Mouse (Mus musculus): ENCODE measurements around the gene Vkorc1. TPM values are rescaled to one million over a fixed set of nuclear protein-coding genes. Genes with fewer than 3 reads are reported as not detected.

Gene Vkorc1
- polyA plus RNA-seq, 1 experiment from 2014 or later = 48.6 TPM

- Histone ChIP-seq H3K36me3 (ENCODE audit: control insufficient read depth, insufficient read depth, low read length) (peaks cover 3% of the 10 kb centered on the region; the same call in 1 of the 2 replicates), H3K9me3 (ENCODE audit: control insufficient read depth, low read length) (no peaks in the 10 kb centered on the region), H3K4me1 (ENCODE audit: control insufficient read depth, insufficient read depth, low read length) (no peaks in the 10 kb centered on the region), H3K27ac (ENCODE audit: low read depth, low read length) (no peak overlapping the region), H3K9ac (ENCODE audit: low read length) (no peak overlapping the region), H3K27me3 (ENCODE audit: control insufficient read depth, insufficient read depth, low read length) (no peaks in the 10 kb centered on the region), H3K4me3 (ENCODE audit: low read depth, low read length) (no peak overlapping the region), H3K4me2 (no peak overlapping the region)
- no peak for ATAC-seq (ENCODE audit: low FRiP score)
- no peak for DNase-seq (ENCODE audit: low spot score, missing footprints)
- 86% methylated on average over 6 of the region's 6 CpGs for WGBS
Measured at GRCm38 (mm10) chr7:127922451-127923275, 27.2 kb upstream of the Vkorc1 start.

- Histone ChIP-seq H3K9ac (ENCODE audit: low read length) (no peak overlapping the region), H3K9me3 (ENCODE audit: control insufficient read depth, low read length) (no peaks in the 10 kb centered on the region), H3K4me3 (ENCODE audit: low read depth, low read length) (no peak overlapping the region), H3K27me3 (ENCODE audit: control insufficient read depth, insufficient read depth, low read length) (no peaks in the 10 kb centered on the region), H3K36me3 (ENCODE audit: control insufficient read depth, insufficient read depth, low read length) (peaks cover 3% of the 10 kb centered on the region; the same call in 1 of the 2 replicates), H3K4me2 (no peak overlapping the region), H3K4me1 (ENCODE audit: control insufficient read depth, insufficient read depth, low read length) (no peaks in the 10 kb centered on the region), H3K27ac (ENCODE audit: low read depth, low read length) (no peak overlapping the region)
- 62% methylated on average over 7 of the region's 8 CpGs for WGBS
- DNase-seq (ENCODE audit: low spot score, missing footprints) = no peak
- ATAC-seq (ENCODE audit: low FRiP score) = no peak
Measured at GRCm38 (mm10) chr7:127921516-127921915, 26.1 kb upstream of the Vkorc1 start.

- DNase-seq (ENCODE audit: low spot score, missing footprints) (no peak), ATAC-seq (ENCODE audit: low FRiP score) (no peak)
- Histone ChIP-seq H3K4me3 (ENCODE audit: low read depth, low read length) (no peak overlapping the region), H3K27me3 (ENCODE audit: control insufficient read depth, insufficient read depth, low read length) (no peaks in the 10 kb centered on the region), H3K4me2 (no peak overlapping the region), H3K9ac (ENCODE audit: low read length) (no peak overlapping the region), H3K27ac (ENCODE audit: low read depth, low read length) (no peak overlapping the region), H3K4me1 (ENCODE audit: control insufficient read depth, insufficient read depth, low read length) (no peaks in the 10 kb centered on the region), H3K36me3 (ENCODE audit: control insufficient read depth, insufficient read depth, low read length) (peaks cover 5% of the 10 kb centered on the region), H3K9me3 (ENCODE audit: control insufficient read depth, low read length) (no peaks in the 10 kb centered on the region)
- 72% methylated on average over 7 of the region's 7 CpGs for WGBS
Measured at GRCm38 (mm10) chr7:127919290-127919689, 23.9 kb upstream of the Vkorc1 start.

- Histone ChIP-seq H3K9me3 (ENCODE audit: control insufficient read depth, low read length) (no peaks in the 10 kb centered on the region), H3K4me2 (no peak overlapping the region), H3K4me1 (ENCODE audit: control insufficient read depth, insufficient read depth, low read length) (peaks cover under 1% of the 10 kb centered on the region), H3K4me3 (ENCODE audit: low read depth, low read length) (no peak overlapping the region), H3K27me3 (ENCODE audit: control insufficient read depth, insufficient read depth, low read length) (no peaks in the 10 kb centered on the region), H3K36me3 (ENCODE audit: control insufficient read depth, insufficient read depth, low read length) (peaks cover 5% of the 10 kb centered on the region; the same call in 1 of the 2 replicates), H3K9ac (ENCODE audit: low read length) (no peak overlapping the region), H3K27ac (ENCODE audit: low read depth, low read length) (no peak overlapping the region)
- DNase-seq (ENCODE audit: low spot score, missing footprints) = peak; percentile 88
- ATAC-seq (ENCODE audit: low FRiP score) = no peak
- WGBS = 64% methylated on average over 3 of the region's 3 CpGs
Measured at GRCm38 (mm10) chr7:127918203-127918602, 22.8 kb upstream of the Vkorc1 start.

GRCm38 (mm10) chr7:127915293-127915692, 19.9 kb upstream of the Vkorc1 start:
- Histone ChIP-seq H3K4me1 (ENCODE audit: control insufficient read depth, insufficient read depth, low read length) (peaks cover 6% of the 10 kb centered on the region), H3K36me3 (ENCODE audit: control insufficient read depth, insufficient read depth, low read length) (peaks cover 5% of the 10 kb centered on the region; the same call in 1 of the 2 replicates), H3K27ac (ENCODE audit: low read depth, low read length) (no peak overlapping the region), H3K27me3 (ENCODE audit: control insufficient read depth, insufficient read depth, low read length) (no peaks in the 10 kb centered on the region), H3K9ac (ENCODE audit: low read length) (no peak overlapping the region), H3K4me3 (ENCODE audit: low read depth, low read length) (no peak overlapping the region), H3K4me2 (no peak overlapping the region), H3K9me3 (ENCODE audit: control insufficient read depth, low read length) (no peaks in the 10 kb centered on the region)
- no peak for ATAC-seq (ENCODE audit: low FRiP score)
- WGBS = 89% methylated on average over 12 of the region's 12 CpGs
- DNase-seq (ENCODE audit: low spot score, missing footprints) = no peak

GRCm38 (mm10) chr7:127912938-127913337, 17.5 kb upstream of the Vkorc1 start:
- H3K9me3 ChIP-seq (ENCODE audit: control insufficient read depth, low read length) = no peaks in the 10 kb centered on the region
- WGBS = 35% methylated on average over 4 of the region's 4 CpGs
- no peak overlapping the region for H3K27ac ChIP-seq (ENCODE audit: low read depth, low read length)
- H3K9ac ChIP-seq (ENCODE audit: low read length) = peak overlapping the region; percentile 83
- H3K4me1 ChIP-seq (ENCODE audit: control insufficient read depth, insufficient read depth, low read length) = peaks cover 6% of the 10 kb centered on the region
- H3K36me3 ChIP-seq (ENCODE audit: control insufficient read depth, insufficient read depth, low read length) = peaks cover 9% of the 10 kb centered on the region
- H3K4me3 ChIP-seq (ENCODE audit: low read depth, low read length) = peak overlapping the region; percentile 97
- ATAC-seq (ENCODE audit: low FRiP score) (no peak), DNase-seq (ENCODE audit: low spot score, missing footprints) (no peak)
- peak overlapping the region; percentile 75 for H3K4me2 ChIP-seq
- no peaks in the 10 kb centered on the region for H3K27me3 ChIP-seq (ENCODE audit: control insufficient read depth, insufficient read depth, low read length)

GRCm38 (mm10) chr7:127912190-127912871, 16.9 kb upstream of the Vkorc1 start, which contains the start of gene Kat8:
Kat8 (plus strand) TSS chr7:127912516.
- Histone ChIP-seq H3K27ac (ENCODE audit: low read depth, low read length) (peak within 1 kb of the TSS; percentile 54), H3K36me3 (ENCODE audit: control insufficient read depth, insufficient read depth, low read length) (peaks cover 11% of the 10 kb centered on the region), H3K4me3 (ENCODE audit: low read depth, low read length) (peak within 1 kb of the TSS; percentile 97), H3K27me3 (ENCODE audit: control insufficient read depth, insufficient read depth, low read length) (no peaks in the 10 kb centered on the region), H3K9me3 (ENCODE audit: control insufficient read depth, low read length) (no peaks in the 10 kb centered on the region), H3K4me2 (peak within 1 kb of the TSS; percentile 75), H3K4me1 (ENCODE audit: control insufficient read depth, insufficient read depth, low read length) (peaks cover 6% of the 10 kb centered on the region), H3K9ac (ENCODE audit: low read length) (peak within 1 kb of the TSS; percentile 83)
- WGBS = under 1% methylated on average over 40 of the region's 40 CpGs
- DNase-seq (ENCODE audit: low spot score, missing footprints) = peak; percentile 98
- peak; percentile 93 for ATAC-seq (ENCODE audit: low FRiP score)

GRCm38 (mm10) chr7:127908656-127909055, 13.2 kb upstream of the Vkorc1 start:
- H3K4me1 ChIP-seq (ENCODE audit: control insufficient read depth, insufficient read depth, low read length) = peaks cover 11% of the 10 kb centered on the region
- no peak overlapping the region for H3K27ac ChIP-seq (ENCODE audit: low read depth, low read length)
- H3K27me3 ChIP-seq (ENCODE audit: control insufficient read depth, insufficient read depth, low read length) = no peaks in the 10 kb centered on the region
- no peaks in the 10 kb centered on the region for H3K9me3 ChIP-seq (ENCODE audit: control insufficient read depth, low read length)
- H3K9ac ChIP-seq (ENCODE audit: low read length) = no peak overlapping the region
- peaks cover 12% of the 10 kb centered on the region; the same call in 1 of the 2 replicates for H3K36me3 ChIP-seq (ENCODE audit: control insufficient read depth, insufficient read depth, low read length)
- no peak overlapping the region for H3K4me2 ChIP-seq
- H3K4me3 ChIP-seq (ENCODE audit: low read depth, low read length) = no peak overlapping the region
- WGBS = 90% methylated on average over 4 of the region's 4 CpGs
- no peak for ATAC-seq (ENCODE audit: low FRiP score)
- no peak for DNase-seq (ENCODE audit: low spot score, missing footprints)

GRCm38 (mm10) chr7:127907939-127908338, 12.5 kb upstream of the Vkorc1 start:
- H3K4me1 ChIP-seq (ENCODE audit: control insufficient read depth, insufficient read depth, low read length) = peaks cover 8% of the 10 kb centered on the region
- H3K27me3 ChIP-seq (ENCODE audit: control insufficient read depth, insufficient read depth, low read length) = no peaks in the 10 kb centered on the region
- no peak overlapping the region for H3K9ac ChIP-seq (ENCODE audit: low read length)
- DNase-seq (ENCODE audit: low spot score, missing footprints) = no peak
- peaks cover 12% of the 10 kb centered on the region; the same call in 1 of the 2 replicates for H3K36me3 ChIP-seq (ENCODE audit: control insufficient read depth, insufficient read depth, low read length)
- WGBS = 93% methylated on average over 12 of the region's 12 CpGs
- no peak for ATAC-seq (ENCODE audit: low FRiP score)
- no peak overlapping the region for H3K4me2 ChIP-seq
- no peaks in the 10 kb centered on the region for H3K9me3 ChIP-seq (ENCODE audit: control insufficient read depth, low read length)
- no peak overlapping the region for H3K4me3 ChIP-seq (ENCODE audit: low read depth, low read length)
- H3K27ac ChIP-seq (ENCODE audit: low read depth, low read length) = no peak overlapping the region

Measured in midbrain, embryonic 11.5 days (tissue).